Mouse (Mus musculus) liver, adult 2 months (tissue): ENCODE measurements around the gene Smchd1. TPM values are rescaled to one million over a fixed set of nuclear protein-coding genes. Genes with fewer than 3 reads are reported as not detected.
"Not testable (repeated sequence)": the region's sequence is repeated elsewhere in the genome, so short reads cannot be mapped to it uniquely, and the experiment has no call there.

ENCODE experiments used
- DNase-seq: peaks from one replicate; pipeline ENCODE4 v3.0.0-alpha.2; 2011; ENCODE audit warnings: low read depth, low spot score; ENCODE audit errors: extremely low read depth
- H3K27ac ChIP-seq: fragments of 200-500 bp; replicated peaks from 2 replicates; pipeline ENCODE4 v1.5.1; 2012; ENCODE audit warnings: low read depth, mild to moderate bottlenecking, control low read depth, inconsistent platforms, low read length; ENCODE audit not compliant: insufficient read depth
- H3K27me3 ChIP-seq: fragments of 200-500 bp; 2 replicates; pipeline ENCODE4 v1.6.1; 2012; ENCODE audit warnings: mild to moderate bottlenecking, moderate library complexity, low read length, inconsistent platforms; ENCODE audit not compliant: control insufficient read depth, insufficient read depth
- H3K36me3 ChIP-seq: fragments of 200-500 bp; 2 replicates; pipeline ENCODE4 v1.6.1; 2012; ENCODE audit warnings: low read length, inconsistent platforms; ENCODE audit not compliant: control insufficient read depth, insufficient read depth
- H3K4me1 ChIP-seq: fragments of 200-500 bp; 2 replicates; pipeline ENCODE4 v1.6.1; 2011; ENCODE audit warnings: low read length; ENCODE audit not compliant: control insufficient read depth, insufficient read depth
- H3K4me3 ChIP-seq: fragments of 200-500 bp; 2 replicates; pipeline ENCODE4 v1.5.1; 2011; ENCODE audit warnings: low read depth, mild to moderate bottlenecking, control low read depth, low read length, moderate library complexity; ENCODE audit not compliant: insufficient read depth
- H3K79me2 ChIP-seq: fragments of 200-500 bp; 2 replicates; pipeline ENCODE4 v1.6.1; 2012; ENCODE audit warnings: inconsistent platforms, mild to moderate bottlenecking, low read length, moderate library complexity; ENCODE audit not compliant: control insufficient read depth, insufficient read depth
- H3K9ac ChIP-seq: fragments of 200-500 bp; 2 replicates; pipeline ENCODE4 v1.6.1; 2012; ENCODE audit warnings: low read depth, mild to moderate bottlenecking, control low read depth, inconsistent platforms, low read length
- CTCF ChIP-seq: fragments of 200-500 bp; IDR thresholded peaks from 2 replicates; pipeline ENCODE4 v1.5.1; 2011; ENCODE audit warnings: low read depth, low read length, control low read depth
- POLR2A ChIP-seq: fragments of 200-500 bp; IDR thresholded peaks from 2 replicates; pipeline ENCODE4 v1.6.1; 2011; ENCODE audit warnings: low read length, control low read depth; ENCODE audit not compliant: insufficient read depth; ENCODE audit errors: extremely low read depth
- WGBS: fragments of 180-500 bp; shearing (Covaris S2); methylation state at CpG from one replicate; pipeline ENCODE4 v1.1.7; 2018; 5-methylcytosine and 5-hydroxymethylcytosine counted together
- polyA plus RNA-seq: library from polyadenylated mRNA; depleted of rRNA; stranded (reverse); fragments of >200 nt; gene quantifications from 2 replicates; pipeline ENCODE4 v1.2.3, GENCODE M21; 2012
- total RNA-seq: library from RNA; depleted of rRNA; stranded (reverse); fragments of >200 nt; gene quantifications from 2 replicates; pipeline ENCODE4 v1.2.3, GENCODE M21; 2014

The Smchd1 gene
- total and polyA plus RNA-seq, 2 experiments, result 2.5 to 17.1 TPM

DNA sequence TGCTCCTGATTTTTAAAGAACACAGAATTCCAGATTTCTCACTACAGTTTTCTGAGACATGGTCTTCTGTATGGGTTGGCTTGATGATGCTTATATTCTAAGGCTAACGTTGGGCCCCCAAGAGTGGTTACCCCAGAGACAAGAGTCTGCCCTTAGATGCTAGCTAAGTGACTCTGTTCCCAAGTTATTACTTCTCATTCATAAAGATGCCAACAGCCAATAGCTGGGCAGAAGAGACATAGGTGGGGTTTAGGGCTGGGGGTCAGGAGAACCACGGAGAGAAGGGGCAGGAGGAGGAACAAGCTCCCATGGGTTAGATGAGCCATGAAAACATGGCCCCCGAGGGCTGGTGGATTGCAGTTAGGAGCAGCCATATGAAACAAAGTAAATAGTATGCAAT is 133.1 kb downstream of the Smchd1 start:
- DNase-seq, result no peak
- 89% methylated on average over 3 of the region's 3 CpGs for WGBS
- TF ChIP-seq POLR2A (no peak), CTCF (no peak)

GRCm38 (mm10) chr17:71338627-71339026 is 136.5 kb downstream of the Smchd1 start:
- WGBS, result 93% methylated on average over 6 of the region's 6 CpGs
- H3K4me3 ChIP-seq, result no peak overlapping the region
- H3K27me3 ChIP-seq, result no peaks in the 10 kb centered on the region
- H3K27ac ChIP-seq, result no peak overlapping the region
- no peak overlapping the region for H3K9ac ChIP-seq
- DNase-seq, result no peak
- H3K79me2 ChIP-seq, result no peaks in the 10 kb centered on the region
- TF ChIP-seq CTCF (no peak), POLR2A (no peak)
- no peaks in the 10 kb centered on the region for H3K4me1 ChIP-seq
- no peaks in the 10 kb centered on the region for H3K36me3 ChIP-seq

More for the DNA sequence above, 133.1 kb downstream of the Smchd1 start:
- Histone ChIP-seq H3K4me3 (no peak overlapping the region), H3K36me3 (peaks cover 11% of the 10 kb centered on the region), H3K27me3 (no peaks in the 10 kb centered on the region), H3K9ac (no peak overlapping the region), H3K4me1 (no peaks in the 10 kb centered on the region), H3K27ac (no peak overlapping the region), H3K79me2 (no peaks in the 10 kb centered on the region)

- Histone ChIP-seq H3K4me3 (no peak overlapping the region), H3K27ac (no peak overlapping the region), H3K27me3 (no peaks in the 10 kb centered on the region), H3K4me1 (no peaks in the 10 kb centered on the region), H3K79me2 (no peaks in the 10 kb centered on the region), H3K36me3 (no peaks in the 10 kb centered on the region), H3K9ac (no peak overlapping the region)
- TF ChIP-seq POLR2A (no peak), CTCF (no peak)
- WGBS, result 87% methylated on average over 9 of the region's 9 CpGs
- DNase-seq, result no peak
Measured at GRCm38 (mm10) chr17:71337546-71337945, 137.6 kb downstream of the Smchd1 start.

DNA sequence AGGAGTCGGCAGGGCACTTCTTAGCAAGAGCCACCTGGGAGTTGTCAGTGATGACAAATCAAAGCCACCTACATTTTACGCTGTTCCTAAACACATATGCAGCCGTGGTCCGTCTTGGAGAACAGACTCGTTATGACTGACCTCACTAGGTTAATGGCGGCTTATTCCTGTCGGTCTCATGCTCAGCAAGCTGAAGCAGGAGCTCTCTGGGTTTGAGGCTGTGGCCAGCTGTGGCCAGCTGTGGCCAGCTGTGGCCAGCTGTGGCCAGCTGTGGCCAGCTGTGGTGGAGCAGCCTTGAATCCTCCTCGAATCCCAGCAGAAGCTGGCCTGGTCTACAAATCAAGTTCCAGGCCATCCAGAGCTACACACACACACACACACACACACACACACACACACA is 138.7 kb downstream of the Smchd1 start:
- Histone ChIP-seq H3K36me3 (no peaks in the 10 kb centered on the region), H3K9ac (no peak overlapping the region), H3K4me3 (no peak overlapping the region), H3K27ac (no peak overlapping the region), H3K79me2 (no peaks in the 10 kb centered on the region), H3K4me1 (no peaks in the 10 kb centered on the region), H3K27me3 (no peaks in the 10 kb centered on the region)
- no peak for DNase-seq
- TF ChIP-seq POLR2A, result no peak
- no peak for TF ChIP-seq CTCF
- WGBS, result 80% methylated on average over 8 of the region's 8 CpGs

DNA sequence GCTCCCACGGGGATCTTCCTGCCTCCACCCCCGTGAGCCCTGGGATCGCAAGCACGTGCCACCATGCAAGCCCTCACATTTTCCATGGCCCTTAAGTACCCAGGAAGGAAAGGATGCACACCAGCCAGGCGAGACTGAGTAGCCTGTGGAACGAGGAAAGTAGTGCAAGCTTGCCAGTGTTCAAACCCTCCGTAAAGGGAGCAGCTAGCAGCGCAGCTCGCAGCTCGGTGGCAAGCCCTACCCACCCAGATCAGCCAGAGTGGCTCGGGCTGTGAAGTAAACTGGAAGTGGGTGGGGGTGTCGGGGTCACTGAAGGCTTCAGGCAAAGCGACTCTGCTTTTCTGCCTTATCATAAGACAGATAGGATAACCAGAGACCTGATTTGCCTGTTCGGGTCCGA is 142.8 kb downstream of the Smchd1 start:
- Histone ChIP-seq H3K36me3 (no peaks in the 10 kb centered on the region), H3K4me3 (no peak overlapping the region), H3K79me2 (no peaks in the 10 kb centered on the region), H3K4me1 (no peaks in the 10 kb centered on the region), H3K27ac (no peak overlapping the region), H3K27me3 (no peaks in the 10 kb centered on the region), H3K9ac (no peak overlapping the region)
- no peak for TF ChIP-seq POLR2A
- 53% methylated on average over 15 of the region's 15 CpGs for WGBS
- no peak for DNase-seq

GRCm38 (mm10) chr17:71320731-71321130 is 154.4 kb downstream of the Smchd1 start:
- not testable (repeated sequence) for H3K36me3 ChIP-seq

More at GRCm38 (mm10) chr17:71320731-71321130, 154.4 kb downstream of the Smchd1 start:
- not testable (repeated sequence) for DNase-seq, H3K4me3 ChIP-seq, H3K27ac ChIP-seq, H3K79me2 ChIP-seq, H3K4me1 ChIP-seq, H3K9ac ChIP-seq, H3K27me3 ChIP-seq
- WGBS, result 90% methylated on average over 8 of the region's 8 CpGs
